ENCODE assay signal across 18 mouse cellular contexts in the genomic region with DNA sequence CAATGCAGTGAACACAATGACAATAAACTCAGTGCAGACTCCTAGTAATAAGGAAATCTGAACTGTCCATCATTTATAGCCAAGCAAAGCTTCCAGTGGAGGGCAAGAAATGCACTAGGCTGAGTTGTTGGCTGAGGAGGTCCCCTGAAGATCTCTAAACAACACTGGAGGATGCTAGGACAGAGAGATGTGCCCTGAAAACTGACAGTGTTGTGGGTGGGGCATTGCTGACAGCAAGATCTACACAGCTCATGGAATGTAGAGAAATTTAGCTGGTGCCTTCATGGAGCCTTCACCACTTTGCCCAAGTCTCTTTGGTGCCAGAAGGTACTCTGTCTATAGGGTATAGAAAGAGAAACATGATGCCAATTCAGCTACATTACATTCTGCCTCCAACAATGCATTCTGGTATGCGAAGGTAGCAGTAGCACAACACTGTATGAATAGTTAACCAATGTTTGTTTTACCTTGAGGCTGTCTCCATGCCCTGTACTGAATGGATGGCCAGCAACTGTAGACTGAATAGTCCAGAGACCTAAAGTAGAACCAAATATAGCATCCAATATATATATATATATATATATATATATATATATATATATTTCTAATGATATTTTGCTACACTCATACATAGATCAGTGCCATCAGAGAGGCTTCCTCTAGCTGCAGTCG.
DNase-seq lines count a peak whose midpoint lies in the region; ATAC-seq lines count a peak whose summit lies in the region.
"Had no signal": no experiment of that assay in that cellular context is flagged by ENCODE, and none has a peak within 500 bp of the region (broad histone marks: within the 10 kb centered on the region; RNA-seq: fewer than 3 reads in every experiment).

No protein-coding gene starts in this region.

- no peak overlapping the region for H3K9ac ChIP-seq in heart, embryonic 14.5 days (ENCODE audit: low read length)
- H3K9ac ChIP-seq in limb, embryonic 11.5 days (ENCODE audit: low read length), result no peak overlapping the region
- H3K9ac ChIP-seq: heart, embryonic 13.5 days had no signal

- H3K4me1 ChIP-seq in heart, embryonic 14.5 days (ENCODE audit: control insufficient read depth in 2 of 2, insufficient read depth in 2 of 2, low read length in 2 of 2), result no peaks in the 10 kb centered on the region
- H3K4me1 ChIP-seq in limb, embryonic 11.5 days (ENCODE audit: control insufficient read depth, insufficient read depth, low read length), result no peaks in the 10 kb centered on the region
- H3K4me1 ChIP-seq in limb, embryonic 10.5 days, result no peaks in the 10 kb centered on the region
- H3K4me1 ChIP-seq: heart, embryonic 13.5 days had no signal

- H3K27me3 ChIP-seq in heart, embryonic 14.5 days (ENCODE audit: control insufficient read depth, insufficient read depth, low read length), result no peaks in the 10 kb centered on the region
- H3K27me3 ChIP-seq in limb, embryonic 11.5 days (ENCODE audit: control insufficient read depth, insufficient read depth, low read length), result no peaks in the 10 kb centered on the region
- no peaks in the 10 kb centered on the region for H3K27me3 ChIP-seq in limb, embryonic 10.5 days (ENCODE audit: low read depth, poor library complexity, severe bottlenecking)
- H3K27me3 ChIP-seq: heart, embryonic 13.5 days had no signal

- no peak for DNase-seq in heart, postnatal 25 days (ENCODE audit: low spot score)
- peak; percentile 19 for DNase-seq in limb, embryonic 11.5 days (ENCODE audit: low spot score)
- DNase-seq in limb, embryonic 10.5 days (ENCODE audit: low spot score), result no peak
- DNase-seq in gastrocnemius, postnatal 10 days, result no peak
- no peak for DNase-seq in gastrocnemius, postnatal 25 days
- DNase-seq: B cell, adult 2 months; cerebellum, adult 9-11 months; kidney, postnatal 36 days; lung, adult 18-20 months; right cerebral cortex, postnatal 25 days; thymus, adult 18-20 months had no signal

- ATAC-seq in heart, embryonic 14.5 days (ENCODE audit: insufficient number of reproducible peaks, insufficient read depth, low FRiP score, low read depth), result 0 out of 2 replicates have a peak, but pooled peaks have one; percentile 15
- no peak for ATAC-seq in limb, embryonic 11.5 days (ENCODE audit: insufficient number of reproducible peaks, low FRiP score, low TSS enrichment, low read depth)
- peak; percentile 33; the same call in 1 of the 2 replicates for ATAC-seq in erythroid progenitor cell, adult 5-6 weeks (replicated peaks; ENCODE audit: low FRiP score, poor library complexity, severe bottlenecking)
- 0 out of 2 replicates have a peak, but pooled peaks have one; percentile 21 for ATAC-seq in megakaryocyte, adult 5-6 weeks (ENCODE audit: poor library complexity, severe bottlenecking)
- ATAC-seq: inflammation-experienced regulatory T-cells, adult 6 months; Patski had no signal

- WGBS in heart, embryonic 14.5 days, result 46% methylated on average over 2 of the region's 2 CpGs
- 58% methylated on average over 2 of the region's 2 CpGs for WGBS in limb, embryonic 11.5 days
- 56% methylated on average over 2 of the region's 2 CpGs for WGBS in limb, embryonic 10.5 days

- no peak overlapping the region for H3K27ac ChIP-seq in heart, embryonic 14.5 days (replicated peaks in 1 of 2; ENCODE audit: control insufficient read depth in 1 of 2, insufficient read depth in 1 of 2, low read depth in 2 of 2, low read length in 2 of 2)
- no peak overlapping the region for H3K27ac ChIP-seq in limb, embryonic 11.5 days (replicated peaks; ENCODE audit: low read depth, low read length)
- no peak overlapping the region for H3K27ac ChIP-seq in limb, embryonic 10.5 days
- H3K27ac ChIP-seq: heart, embryonic 13.5 days; macrophage had no signal

- no peak overlapping the region for H3K4me2 ChIP-seq in heart, embryonic 14.5 days (ENCODE audit: low read length)
- H3K4me2 ChIP-seq in limb, embryonic 11.5 days (ENCODE audit: low read depth, severe bottlenecking), result no peak overlapping the region
- H3K4me2 ChIP-seq: heart, embryonic 13.5 days had no signal

- H3K4me3 ChIP-seq in heart, embryonic 14.5 days (ENCODE audit: control insufficient read depth in 1 of 2, insufficient read depth in 1 of 2, low read depth in 1 of 2, low read length in 2 of 2), result no peak overlapping the region
- H3K4me3 ChIP-seq in limb, embryonic 11.5 days (ENCODE audit: low read depth, low read length), result no peak overlapping the region
- H3K4me3 ChIP-seq in limb, embryonic 10.5 days, result no peak overlapping the region
- H3K4me3 ChIP-seq: heart, embryonic 13.5 days had no signal

- intact Hi-C loops in heart, postnatal 25 days (cut with DNase I), result no loop called here

- H3K9me3 ChIP-seq in heart, embryonic 14.5 days (ENCODE audit: control insufficient read depth, low read length), result peaks cover 48% of the 10 kb centered on the region
- peaks cover 27% of the 10 kb centered on the region for H3K9me3 ChIP-seq in limb, embryonic 11.5 days (ENCODE audit: control insufficient read depth, low read length)
- peaks cover 42% of the 10 kb centered on the region for H3K9me3 ChIP-seq in limb, embryonic 10.5 days (replicated peaks)

- no peaks in the 10 kb centered on the region for H3K36me3 ChIP-seq in heart, embryonic 14.5 days (ENCODE audit: control insufficient read depth, insufficient read depth, low read length)
- H3K36me3 ChIP-seq in limb, embryonic 11.5 days (ENCODE audit: control insufficient read depth, insufficient read depth, low read length), result no peaks in the 10 kb centered on the region
- no peaks in the 10 kb centered on the region for H3K36me3 ChIP-seq in limb, embryonic 10.5 days
- H3K36me3 ChIP-seq: heart, embryonic 13.5 days had no signal
